In genomic region chr4:47287468-47287867, GRCm38 (mm10) we compare ENCODE assay signal across 33 mouse cellular contexts.
A peak's percentile ranks its signal among the peaks of the same experiment; 100 is the strongest.
DNase-seq lines count a peak whose midpoint lies in the region; ATAC-seq lines count a peak whose summit lies in the region.
"Had no signal": no experiment of that assay in that cellular context is flagged by ENCODE, and none has a peak within 500 bp of the region (broad histone marks: within the 10 kb centered on the region; RNA-seq: fewer than 3 reads in every experiment).

No protein-coding gene starts in this region.

- peak; percentile 35 for DNase-seq in thymus, postnatal 0 days (ENCODE audit: low spot score)
- no peak for DNase-seq in thymus, adult 18-20 months
- peak; percentile 39 for DNase-seq in naive thymus-derived CD4-positive, alpha-beta T cell, adult 2 months (ENCODE audit: low read depth)
- no peak for DNase-seq in heart, embryonic 10.5 days (ENCODE audit: low spot score)
- no peak for DNase-seq in heart, postnatal 10 days
- no peak for DNase-seq in adrenal gland, adult (ENCODE audit: inconsistent age in 2 of 2, low spot score in 1 of 2)
- DNase-seq: adrenal gland, adult 8-10 months; adrenal gland, postnatal 25 days; B cell, adult 2 months; cerebellum, adult 11-12 months; cerebellum, adult 8-10 months; cerebellum, postnatal 10 days; cerebellum, postnatal 36 days; embryo, embryonic 11 days; gastrocnemius, adult 2 months; gastrocnemius, postnatal 14 days; heart, adult 11 months; heart, postnatal 14 days; heart, postnatal 4 days had no signal

- no peaks in the 10 kb centered on the region for H3K36me3 ChIP-seq in heart, embryonic 10.5 days
- H3K36me3 ChIP-seq: embryonic facial prominence, embryonic 10.5 days; embryonic facial prominence, embryonic 13.5 days; forebrain, embryonic 12.5 days; forebrain, embryonic 15.5 days; G1E; heart, embryonic 12.5 days; heart, embryonic 15.5 days; intestine, embryonic 15.5 days had no signal

- no peaks in the 10 kb centered on the region for H3K9me3 ChIP-seq in heart, embryonic 10.5 days
- H3K9me3 ChIP-seq: embryonic facial prominence, embryonic 10.5 days; embryonic facial prominence, embryonic 13.5 days; forebrain, embryonic 12.5 days; forebrain, embryonic 15.5 days; heart, embryonic 12.5 days; heart, embryonic 15.5 days; intestine, embryonic 15.5 days had no signal

- 58% methylated on average over 4 of the region's 4 CpGs for WGBS in heart, embryonic 10.5 days

- ATAC-seq in activated CD4-positive, CD25-positive, alpha-beta regulatory T cell, adult 4 months, result peak; percentile 70
- ATAC-seq: forebrain, embryonic 15.5 days; hindbrain, postnatal 0 days; intestine, embryonic 15.5 days; Patski had no signal

- H3K27ac ChIP-seq in heart, embryonic 10.5 days, result no peak overlapping the region
- H3K27ac ChIP-seq: embryonic facial prominence, embryonic 10.5 days; embryonic facial prominence, embryonic 13.5 days; forebrain, embryonic 12.5 days; forebrain, embryonic 15.5 days; gastrocnemius, adult 2 months; heart, embryonic 15.5 days; hindbrain, embryonic 14.5 days; hindbrain, postnatal 0 days; intestine, embryonic 15.5 days had no signal

- H3K4me3 ChIP-seq in heart, embryonic 10.5 days, result no peak overlapping the region
- H3K4me3 ChIP-seq: embryonic facial prominence, embryonic 10.5 days; embryonic facial prominence, embryonic 13.5 days; erythroblast, embryonic 14.5 days; forebrain, embryonic 12.5 days; forebrain, embryonic 15.5 days; gastrocnemius, adult 2 months; heart, embryonic 12.5 days; heart, embryonic 15.5 days; intestine, embryonic 15.5 days had no signal

- intact Hi-C loops in heart, postnatal 10 days (cut with DNase I), result no loop called here

- peaks cover 4% of the 10 kb centered on the region; the same call in 1 of the 2 replicates for H3K27me3 ChIP-seq in heart, embryonic 10.5 days (ENCODE audit: insufficient read depth, poor library complexity, severe bottlenecking)
- H3K27me3 ChIP-seq: CH12.LX; embryonic facial prominence, embryonic 13.5 days; forebrain, embryonic 12.5 days; forebrain, embryonic 15.5 days; heart, embryonic 15.5 days; intestine, embryonic 15.5 days; Patski had no signal

- peaks cover 12% of the 10 kb centered on the region; the same call in 1 of the 2 replicates for H3K4me1 ChIP-seq in heart, embryonic 10.5 days

Comparison
In these comparisons a context has a peak if more than half of its experiments do, and no peak if none do; other contexts are left out.
1. DNase-seq: peak in thymus, postnatal 0 days (single experiment) and naive thymus-derived CD4-positive, alpha-beta T cell, adult 2 months (single experiment); none in thymus, adult 18-20 months (0 of 2), heart, embryonic 10.5 days (single experiment), heart, postnatal 10 days (0 of 2) and adrenal gland, adult (0 of 2).